Mouse (Mus musculus) kidney, adult 2 months (tissue): ENCODE measurements around the gene Slc22a18. TPM values are rescaled to one million over a fixed set of nuclear protein-coding genes. Genes with fewer than 3 reads are reported as not detected.
A peak's percentile ranks its signal among the peaks of the same experiment; 100 is the strongest.

Source experiments
- DNase-seq: peaks from one replicate; pipeline ENCODE4 v3.0.0; 2021
- H3K27ac ChIP-seq: fragments of 200-500 bp; 2 replicates; pipeline ENCODE4 v1.5.1; 2012; ENCODE audit warnings: low read depth, low read length, control low read depth, inconsistent platforms; ENCODE audit not compliant: insufficient read depth
- H3K27me3 ChIP-seq: fragments of 200-500 bp; replicated peaks from 2 replicates; pipeline ENCODE4 v1.6.1; 2012; ENCODE audit warnings: mild to moderate bottlenecking, moderate library complexity, low read length, inconsistent platforms; ENCODE audit not compliant: control insufficient read depth, insufficient read depth
- H3K36me3 ChIP-seq: fragments of 200-500 bp; 2 replicates; pipeline ENCODE4 v1.6.1; 2012; ENCODE audit warnings: mild to moderate bottlenecking, moderate library complexity, low read length, inconsistent platforms; ENCODE audit not compliant: control insufficient read depth, insufficient read depth
- H3K4me1 ChIP-seq: fragments of 200-500 bp; 2 replicates; pipeline ENCODE4 v1.6.1; 2011; ENCODE audit warnings: low read length; ENCODE audit not compliant: control insufficient read depth, insufficient read depth
- H3K4me3 ChIP-seq: fragments of 200-500 bp; 2 replicates; pipeline ENCODE4 v1.5.1; 2011; ENCODE audit warnings: mild to moderate bottlenecking, low read depth, low read length, control low read depth; ENCODE audit not compliant: insufficient read depth
- CTCF ChIP-seq: fragments of 200-500 bp; conservative IDR thresholded peaks from 2 replicates; pipeline ENCODE4 v1.5.1; 2011; ENCODE audit warnings: low read depth, mild to moderate bottlenecking, control low read depth, low read length, moderate library complexity, mixed read lengths; ENCODE audit not compliant: insufficient read depth, insufficient read length
- POLR2A ChIP-seq: fragments of 200-500 bp; IDR thresholded peaks from one replicate; pipeline ENCODE4 v1.6.1; 2011; ENCODE audit warnings: low read depth, low read length, control low read depth
- WGBS: fragments of 180-500 bp; shearing (Covaris S2); methylation state at CpG from one replicate; pipeline ENCODE4 v1.1.7; 2018; 5-methylcytosine and 5-hydroxymethylcytosine counted together
- polyA plus RNA-seq: library from polyadenylated mRNA; depleted of rRNA; stranded (reverse); fragments of >200 nt; gene quantifications from 2 replicates; pipeline ENCODE4 v1.2.3, GENCODE M21; 2012

The Slc22a18 gene
- polyA plus RNA-seq, 1 experiment: 1,125 TPM

GRCm38 (mm10) chr7:143476702-143477335 is 3.3 kb downstream of the Slc22a18 start:
- H3K36me3 ChIP-seq: no peaks in the 10 kb centered on the region
- H3K27ac ChIP-seq: peak overlapping the region; percentile 26
- peak; percentile 77 for DNase-seq
- WGBS: 75% methylated on average over 3 of the region's 3 CpGs
- TF ChIP-seq POLR2A (no peak), CTCF (no peak)
- peak overlapping the region; percentile 46; the same call in 1 of the 2 replicates for H3K4me3 ChIP-seq
- H3K27me3 ChIP-seq: no peaks in the 10 kb centered on the region
- peaks cover 4% of the 10 kb centered on the region; the same call in 1 of the 2 replicates for H3K4me1 ChIP-seq

- H3K36me3 ChIP-seq: no peaks in the 10 kb centered on the region
- TF ChIP-seq CTCF: no peak
- no peak for TF ChIP-seq POLR2A
- peak overlapping the region; percentile 46; the same call in 1 of the 2 replicates for H3K4me3 ChIP-seq
- WGBS: 58% methylated on average over 5 of the region's 5 CpGs
- peaks cover 4% of the 10 kb centered on the region; the same call in 1 of the 2 replicates for H3K4me1 ChIP-seq
- H3K27ac ChIP-seq: no peak overlapping the region
- peak; percentile 69 for DNase-seq
- H3K27me3 ChIP-seq: no peaks in the 10 kb centered on the region
Observed at GRCm38 (mm10) chr7:143477800-143478199, 4.3 kb downstream of the Slc22a18 start.

GRCm38 (mm10) chr7:143480498-143480897 is 7.0 kb downstream of the Slc22a18 start:
- DNase-seq: peak; percentile 66
- Histone ChIP-seq H3K4me1 (peaks cover 3% of the 10 kb centered on the region; the same call in 1 of the 2 replicates), H3K36me3 (no peaks in the 10 kb centered on the region), H3K27ac (no peak overlapping the region), H3K4me3 (no peak overlapping the region), H3K27me3 (no peaks in the 10 kb centered on the region)
- WGBS: 29% methylated on average over 13 of the region's 13 CpGs
- no peak for TF ChIP-seq POLR2A
- TF ChIP-seq CTCF: peak; percentile 72

- 62% methylated on average over 5 of the region's 5 CpGs for WGBS
- Histone ChIP-seq H3K36me3 (no peaks in the 10 kb centered on the region), H3K4me1 (peaks cover 3% of the 10 kb centered on the region; the same call in 1 of the 2 replicates), H3K27ac (no peak overlapping the region), H3K27me3 (no peaks in the 10 kb centered on the region), H3K4me3 (no peak overlapping the region)
- DNase-seq: no peak
- TF ChIP-seq POLR2A (no peak), CTCF (no peak)
Observed at GRCm38 (mm10) chr7:143481806-143482387, 8.4 kb downstream of the Slc22a18 start.

GRCm38 (mm10) chr7:143482541-143482940 is 9.0 kb downstream of the Slc22a18 start:
- DNase-seq: peak; percentile 64
- Histone ChIP-seq H3K36me3 (no peaks in the 10 kb centered on the region), H3K27me3 (no peaks in the 10 kb centered on the region), H3K27ac (no peak overlapping the region), H3K4me1 (peaks cover 3% of the 10 kb centered on the region; the same call in 1 of the 2 replicates), H3K4me3 (no peak overlapping the region)
- WGBS: 16% methylated on average over 6 of the region's 6 CpGs
- TF ChIP-seq CTCF (no peak), POLR2A (no peak)

GRCm38 (mm10) chr7:143489735-143490134 is 16.2 kb downstream of the Slc22a18 start:
- H3K27ac ChIP-seq: no peak overlapping the region
- DNase-seq: peak; percentile 53
- H3K36me3 ChIP-seq: no peaks in the 10 kb centered on the region
- H3K4me3 ChIP-seq: no peak overlapping the region
- 60% methylated on average over 6 of the region's 6 CpGs for WGBS
- no peaks in the 10 kb centered on the region for H3K27me3 ChIP-seq
- peaks cover 4% of the 10 kb centered on the region; the same call in 1 of the 2 replicates for H3K4me1 ChIP-seq
- TF ChIP-seq POLR2A (no peak), CTCF (no peak)

- Histone ChIP-seq H3K27me3 (no peaks in the 10 kb centered on the region), H3K4me3 (no peak overlapping the region), H3K4me1 (peaks cover 4% of the 10 kb centered on the region; the same call in 1 of the 2 replicates), H3K36me3 (no peaks in the 10 kb centered on the region), H3K27ac (no peak overlapping the region)
- no peak for DNase-seq
- TF ChIP-seq POLR2A (no peak), CTCF (no peak)
- 87% methylated on average over 6 of the region's 6 CpGs for WGBS
Observed at GRCm38 (mm10) chr7:143493616-143494126, 20.1 kb downstream of the Slc22a18 start.
